Mouse (Mus musculus) limb, embryonic 12.5 days (tissue): Measurements from ENCODE around the gene Obp2a. TPM values are rescaled to one million over a fixed set of nuclear protein-coding genes. Genes with fewer than 3 reads are reported as not detected.
"Not testable (repeated sequence)": the region's sequence is repeated elsewhere in the genome, so short reads cannot be mapped to it uniquely, and the experiment has no call there.

Experiments
- ATAC-seq: fragments of 200-750 bp; cut with Nextera tagmentation; 2 replicates; pipeline ENCODE4 v1.8.0; 2017; ENCODE audit warnings: low read depth, moderate TSS enrichment; ENCODE audit not compliant: insufficient number of reproducible peaks, insufficient read depth, low FRiP score, low TSS enrichment
- H3K27ac ChIP-seq: fragments of 300-500 bp; sonication (generic); 2 replicates; pipeline ENCODE4 v1.5.1; 2016; ENCODE audit warnings: mild to moderate bottlenecking, moderate library complexity
- H3K27me3 ChIP-seq: fragments of 300-500 bp; sonication (generic); 2 replicates; pipeline ENCODE4 v1.6.1; 2016; ENCODE audit warnings: mild to moderate bottlenecking, moderate library complexity
- H3K36me3 ChIP-seq: fragments of 300-500 bp; sonication (generic); 2 replicates; pipeline ENCODE4 v1.6.1; 2016; ENCODE audit warnings: mild to moderate bottlenecking, moderate library complexity
- H3K4me1 ChIP-seq: fragments of 300-500 bp; sonication (generic); replicated peaks from 2 replicates; pipeline ENCODE4 v1.6.1; 2016
- H3K4me2 ChIP-seq: fragments of 300-500 bp; sonication (generic); 2 replicates; pipeline ENCODE4 v1.6.1; 2016; ENCODE audit warnings: mild to moderate bottlenecking, moderate library complexity
- H3K4me3 ChIP-seq: fragments of 300-500 bp; sonication (generic); replicated peaks from 2 replicates; pipeline ENCODE4 v1.5.1; 2016; ENCODE audit warnings: mild to moderate bottlenecking
- H3K9ac ChIP-seq: fragments of 300-500 bp; sonication (generic); replicated peaks from 2 replicates; pipeline ENCODE4 v1.6.1; 2016; ENCODE audit warnings: mild to moderate bottlenecking, moderate library complexity
- H3K9me3 ChIP-seq: fragments of 300-500 bp; sonication (generic); 2 replicates; pipeline ENCODE4 v1.6.1; 2016; ENCODE audit warnings: mild to moderate bottlenecking, moderate library complexity
- WGBS: fragments of 180-500 bp; shearing (Covaris S2); methylation state at CpG from one replicate; pipeline ENCODE4 v1.1.7; 2016; 5-methylcytosine and 5-hydroxymethylcytosine counted together
- polyA plus RNA-seq: library from polyadenylated mRNA; unstranded; fragments of >200 nt; fragmentation: Nextera tagmentation; extraction: Ambion mirVana; gene quantifications from 2 replicates; pipeline ENCODE4 v1.2.1, GENCODE M21; 2016

Gene Obp2a
- not detected in 2 replicates for polyA plus RNA-seq

- H3K9me3 ChIP-seq, H3K4me1 ChIP-seq, H3K27ac ChIP-seq, H3K36me3 ChIP-seq, H3K4me3 ChIP-seq, ATAC-seq, H3K9ac ChIP-seq, H3K4me2 ChIP-seq, H3K27me3 ChIP-seq: not testable (repeated sequence)
- WGBS: 82% methylated on average over 3 of the region's 3 CpGs
These were observed at the start of gene Obp2a for GRCm38 (mm10) chr2:25699743-25700142. Obp2a (plus strand) TSS chr2:25700043.

- no peak within 1 kb of the TSS for H3K4me3 ChIP-seq
- H3K4me1 ChIP-seq: no peaks in the 10 kb centered on the region
- WGBS: 78% methylated on average over 2 of the region's 2 CpGs
- H3K4me2 ChIP-seq: no peak within 1 kb of the TSS
- H3K36me3 ChIP-seq: no peaks in the 10 kb centered on the region
- H3K9ac ChIP-seq: no peak within 1 kb of the TSS
- H3K27ac ChIP-seq: no peak within 1 kb of the TSS
- peaks cover 6% of the 10 kb centered on the region; the same call in 1 of the 2 replicates for H3K27me3 ChIP-seq
- no peaks in the 10 kb centered on the region for H3K9me3 ChIP-seq
- no peak for ATAC-seq
These were observed 46.9 kb upstream of the Obp2a start, which contains the start of gene Lcn8 for GRCm38 (mm10) chr2:25652902-25653301. Lcn8 (plus strand) TSS chr2:25653120.

DNA sequence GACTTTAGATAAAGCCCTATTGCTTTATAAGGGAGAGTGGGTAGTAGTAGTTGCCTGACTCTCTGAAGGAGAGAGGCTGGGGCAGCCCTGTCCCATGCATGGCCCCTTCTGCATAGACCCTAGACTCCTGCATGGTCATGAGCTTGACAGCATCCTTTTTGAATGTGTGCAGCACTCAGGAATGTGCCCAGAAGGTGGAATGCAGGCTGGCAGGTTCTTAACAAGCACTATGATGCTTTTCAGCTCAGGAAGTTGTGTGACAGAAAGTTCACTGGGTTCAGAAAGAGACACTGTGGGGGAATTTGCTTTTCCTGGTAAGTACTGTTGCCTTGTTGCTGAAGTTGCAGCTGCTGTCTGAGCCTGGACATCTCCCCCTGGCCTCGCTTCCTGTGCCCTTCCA, 45.3 kb upstream of the Obp2a start:
- H3K4me3 ChIP-seq: no peak overlapping the region
- H3K4me2 ChIP-seq: no peak overlapping the region
- 74% methylated on average over 1 of the region's 1 CpGs for WGBS
- H3K36me3 ChIP-seq: no peaks in the 10 kb centered on the region
- H3K9me3 ChIP-seq: no peaks in the 10 kb centered on the region
- H3K27ac ChIP-seq: no peak overlapping the region
- no peak overlapping the region for H3K9ac ChIP-seq
- no peak for ATAC-seq
- no peaks in the 10 kb centered on the region for H3K4me1 ChIP-seq
- H3K27me3 ChIP-seq: peaks cover 6% of the 10 kb centered on the region; the same call in 1 of the 2 replicates

- Histone ChIP-seq H3K4me2 (no peak overlapping the region), H3K36me3 (no peaks in the 10 kb centered on the region), H3K4me3 (no peak overlapping the region), H3K4me1 (no peaks in the 10 kb centered on the region), H3K9me3 (no peaks in the 10 kb centered on the region), H3K27ac (no peak overlapping the region), H3K27me3 (peaks cover 3% of the 10 kb centered on the region; the same call in 1 of the 2 replicates), H3K9ac (no peak overlapping the region)
- no peak for ATAC-seq
- 75% methylated on average over 4 of the region's 4 CpGs for WGBS
These were observed 43.2 kb upstream of the Obp2a start for GRCm38 (mm10) chr2:25656691-25657090.

GRCm38 (mm10) chr2:25657246-25657645, 42.6 kb upstream of the Obp2a start:
- Histone ChIP-seq H3K9me3 (no peaks in the 10 kb centered on the region), H3K9ac (no peak overlapping the region), H3K36me3 (no peaks in the 10 kb centered on the region), H3K27ac (no peak overlapping the region), H3K27me3 (peaks cover 3% of the 10 kb centered on the region; the same call in 1 of the 2 replicates), H3K4me1 (no peaks in the 10 kb centered on the region), H3K4me3 (no peak overlapping the region), H3K4me2 (no peak overlapping the region)
- 92% methylated on average over 4 of the region's 4 CpGs for WGBS
- no peak for ATAC-seq

DNA sequence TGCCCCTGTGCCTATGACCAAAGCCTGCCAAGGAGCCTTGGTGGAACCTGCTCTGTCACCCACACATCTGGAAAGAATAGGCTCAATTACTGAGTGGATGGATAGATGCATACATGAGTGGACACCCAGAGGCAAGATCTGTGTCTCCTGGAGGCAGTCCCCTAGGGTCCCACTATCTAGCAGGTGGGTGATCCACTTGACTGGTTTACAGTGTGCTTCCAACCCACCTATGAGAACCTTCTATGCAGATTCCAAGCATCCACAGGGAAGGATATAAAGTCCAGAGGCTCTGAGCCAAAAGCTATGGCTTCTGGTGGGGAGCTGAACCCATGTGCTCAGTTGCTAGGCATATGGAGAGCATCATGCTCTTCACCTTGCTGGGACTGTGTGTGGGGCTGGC, 42.2 kb upstream of the Obp2a start, which contains the start of gene Lcn5:
Lcn5 (plus strand) TSS at position 301 of the 400 bp plus-strand sequence.
- no peaks in the 10 kb centered on the region for H3K36me3 ChIP-seq
- H3K4me3 ChIP-seq: no peak within 1 kb of the TSS
- no peaks in the 10 kb centered on the region for H3K9me3 ChIP-seq
- H3K4me2 ChIP-seq: no peak within 1 kb of the TSS
- H3K27ac ChIP-seq: no peak within 1 kb of the TSS
- H3K9ac ChIP-seq: no peak within 1 kb of the TSS
- peaks cover 3% of the 10 kb centered on the region; the same call in 1 of the 2 replicates for H3K27me3 ChIP-seq
- H3K4me1 ChIP-seq: no peaks in the 10 kb centered on the region
- no peak for ATAC-seq

DNA sequence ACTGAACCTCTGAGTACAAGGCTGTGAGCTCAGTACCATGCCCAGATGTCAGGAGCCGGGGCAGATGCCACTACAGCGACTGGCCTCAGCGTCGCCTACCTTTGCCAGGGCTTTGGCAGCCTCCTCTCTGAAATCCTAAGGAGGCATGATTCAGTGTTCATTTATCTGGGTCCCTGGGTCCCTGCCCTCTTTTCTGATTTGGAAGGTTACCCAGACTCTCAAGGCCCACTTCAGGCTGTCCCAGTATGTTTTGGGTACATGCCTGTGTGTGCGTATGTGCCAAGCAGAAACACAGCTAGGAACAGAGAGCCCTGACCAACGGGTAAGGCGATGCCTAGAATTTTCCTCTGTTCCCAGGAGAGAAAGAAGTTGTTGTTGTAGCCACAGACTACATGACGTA, 39.6 kb upstream of the Obp2a start:
- Histone ChIP-seq H3K27ac (no peak overlapping the region), H3K4me3 (no peak overlapping the region), H3K9me3 (no peaks in the 10 kb centered on the region), H3K4me1 (no peaks in the 10 kb centered on the region), H3K36me3 (no peaks in the 10 kb centered on the region), H3K27me3 (peaks cover 3% of the 10 kb centered on the region; the same call in 1 of the 2 replicates), H3K4me2 (no peak overlapping the region), H3K9ac (no peak overlapping the region)
- WGBS: 91% methylated on average over 8 of the region's 8 CpGs
- no peak for ATAC-seq

GRCm38 (mm10) chr2:25661245-25661970, 38.4 kb upstream of the Obp2a start:
- Histone ChIP-seq H3K27ac (no peak overlapping the region), H3K9ac (no peak overlapping the region), H3K4me2 (no peak overlapping the region), H3K27me3 (no peaks in the 10 kb centered on the region), H3K9me3 (no peaks in the 10 kb centered on the region), H3K4me1 (no peaks in the 10 kb centered on the region), H3K4me3 (no peak overlapping the region), H3K36me3 (no peaks in the 10 kb centered on the region)
- ATAC-seq: no peak
- 80% methylated on average over 6 of the region's 6 CpGs for WGBS

- Histone ChIP-seq H3K36me3 (no peaks in the 10 kb centered on the region), H3K9me3 (no peaks in the 10 kb centered on the region), H3K27ac (no peak overlapping the region), H3K4me2 (no peak overlapping the region), H3K4me3 (no peak overlapping the region), H3K4me1 (no peaks in the 10 kb centered on the region), H3K9ac (no peak overlapping the region), H3K27me3 (no peaks in the 10 kb centered on the region)
- WGBS: 61% methylated on average over 1 of the region's 1 CpGs
- ATAC-seq: no peak
These were observed 36.3 kb upstream of the Obp2a start for GRCm38 (mm10) chr2:25663511-25663910.

DNA sequence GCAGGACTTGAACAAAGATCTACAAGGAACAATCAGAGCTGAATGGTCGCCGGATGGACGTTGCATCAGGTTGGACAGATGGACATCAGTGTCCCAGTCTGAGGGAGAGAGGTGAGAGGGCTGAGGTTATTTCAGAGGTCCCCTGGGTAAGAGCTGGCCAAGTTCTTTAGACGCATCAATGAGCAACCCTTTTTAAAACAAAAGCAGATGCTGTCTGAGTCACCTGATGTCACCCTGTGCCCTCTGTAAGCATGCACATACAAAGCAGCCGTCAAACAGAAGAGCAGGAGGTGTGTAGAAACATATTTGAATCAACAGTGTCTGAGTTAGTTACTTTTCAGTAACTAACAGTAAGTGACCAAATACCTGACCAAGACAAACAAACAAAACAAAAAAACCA, 35.7 kb upstream of the Obp2a start:
- WGBS: 79% methylated on average over 5 of the region's 5 CpGs
- Histone ChIP-seq H3K9ac (no peak overlapping the region), H3K9me3 (no peaks in the 10 kb centered on the region), H3K27me3 (no peaks in the 10 kb centered on the region), H3K27ac (no peak overlapping the region), H3K4me2 (no peak overlapping the region), H3K4me1 (no peaks in the 10 kb centered on the region), H3K4me3 (no peak overlapping the region), H3K36me3 (no peaks in the 10 kb centered on the region)
- ATAC-seq: no peak

- H3K36me3 ChIP-seq: no peaks in the 10 kb centered on the region
- ATAC-seq: no peak
- no peaks in the 10 kb centered on the region for H3K4me1 ChIP-seq
- no peak overlapping the region for H3K9ac ChIP-seq
- H3K4me3 ChIP-seq: no peak overlapping the region
- no peak overlapping the region for H3K27ac ChIP-seq
- 73% methylated on average over 1 of the region's 1 CpGs for WGBS
- no peaks in the 10 kb centered on the region for H3K9me3 ChIP-seq
- no peaks in the 10 kb centered on the region for H3K27me3 ChIP-seq
- no peak overlapping the region for H3K4me2 ChIP-seq
These were observed 33.3 kb upstream of the Obp2a start for GRCm38 (mm10) chr2:25666516-25666915.

DNA sequence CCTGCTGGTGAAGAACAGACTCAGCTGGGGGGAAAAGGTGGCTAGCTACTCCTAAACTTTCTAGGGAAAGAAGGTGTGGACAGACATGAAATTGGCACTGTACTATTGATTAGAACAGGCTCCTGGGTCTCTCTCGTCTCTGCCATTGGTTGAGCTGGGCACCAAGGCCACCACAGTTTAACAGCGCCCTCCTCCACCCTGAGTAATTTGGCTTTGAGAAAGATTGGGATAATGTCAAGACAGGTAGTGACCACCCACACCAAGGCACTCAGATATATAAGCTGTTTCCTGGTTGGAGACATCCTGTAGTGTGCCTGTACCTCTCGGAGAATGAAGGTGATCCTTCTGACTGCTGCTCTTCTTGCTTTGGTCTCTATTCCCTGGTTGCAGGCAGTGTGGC, 23.4 kb upstream of the Obp2a start, which contains the start of gene Lcn6:
Lcn6 (plus strand) TSS at position 301 of the 400 bp plus-strand sequence.
- H3K27ac ChIP-seq: no peak within 1 kb of the TSS
- ATAC-seq: no peak
- peaks cover 3% of the 10 kb centered on the region; the same call in 1 of the 2 replicates for H3K27me3 ChIP-seq
- H3K4me3 ChIP-seq: no peak within 1 kb of the TSS
- no peak within 1 kb of the TSS for H3K4me2 ChIP-seq
- H3K9ac ChIP-seq: no peak within 1 kb of the TSS
- H3K4me1 ChIP-seq: 0 out of 2 replicates have a peak, but pooled peaks cover 2% of the 10 kb centered on the region
- 87% methylated on average over 3 of the region's 3 CpGs for WGBS
- no peaks in the 10 kb centered on the region for H3K36me3 ChIP-seq
- H3K9me3 ChIP-seq: no peaks in the 10 kb centered on the region
